Mouse (Mus musculus) ovary, postnatal 10 days (tissue): ENCODE data around the gene Elavl2.

ENCODE experiments used
- DNase-seq: peaks from one replicate; pipeline ENCODE4 v3.0.0; 2022; ENCODE audit warnings: low spot score

Gene Elavl2

GRCm38 (mm10) chr4:91213917-91214316, 186.7 kb downstream of the Elavl2 start:
- no peak for DNase-seq

- DNase-seq = no peak
These were observed 191.9 kb downstream of the Elavl2 start for GRCm38 (mm10) chr4:91208415-91209292.
